Mouse (Mus musculus) large intestine, adult 2 months (tissue): ENCODE data around the gene Atp4a. TPM values are rescaled to one million over a fixed set of nuclear protein-coding genes. Genes with fewer than 3 reads are reported as not detected.
"Not testable (repeated sequence)": the region's sequence is repeated elsewhere in the genome, so short reads cannot be mapped to it uniquely, and the experiment has no call there.

Experiments
- DNase-seq: peaks from one replicate; pipeline ENCODE4 v3.0.0-alpha.2; 2012; ENCODE audit warnings: low read depth, low spot score
- WGBS: fragments of 180-500 bp; shearing (Covaris S2); methylation state at CpG from one replicate; pipeline ENCODE4 v1.1.7; 2018; 5-methylcytosine and 5-hydroxymethylcytosine counted together
- polyA plus RNA-seq: library from polyadenylated mRNA; depleted of rRNA; stranded (reverse); fragments of >200 nt; gene quantifications from 2 replicates; pipeline ENCODE4 v1.2.3, GENCODE M21; 2012

Gene Atp4a
- polyA plus RNA-seq, 1 experiment = 1.2 TPM

DNA sequence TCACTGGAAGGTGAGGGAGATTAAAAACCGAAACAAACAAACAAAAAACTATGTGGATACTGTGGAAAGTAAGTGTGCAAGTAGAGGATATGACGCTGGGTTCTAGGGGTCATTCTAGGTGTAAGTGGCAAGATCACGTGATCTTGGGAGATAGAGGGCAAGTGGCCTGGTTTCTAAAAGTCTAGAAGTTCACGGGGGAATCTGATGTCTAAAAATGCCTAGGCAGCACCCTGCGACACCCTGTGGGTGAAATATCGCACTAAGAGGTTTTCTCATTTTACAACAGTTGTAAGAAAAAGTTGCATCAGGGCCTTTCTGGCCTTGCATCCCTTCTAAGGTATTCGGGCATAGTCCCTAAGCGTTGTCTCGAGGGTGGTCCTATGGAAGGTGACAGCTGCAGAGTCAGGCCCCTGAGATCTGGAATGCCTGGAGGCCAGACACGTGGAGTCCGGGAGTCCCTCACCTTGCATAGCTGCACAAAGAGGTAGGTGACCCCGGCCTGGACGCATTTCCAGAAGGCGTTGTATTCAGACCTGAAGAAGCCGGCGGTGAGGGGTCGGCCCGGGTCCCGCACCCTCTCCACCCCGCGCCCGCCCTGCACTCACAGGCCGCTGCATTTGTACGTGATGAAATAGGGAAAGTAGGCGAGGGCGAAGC, 16.9 kb downstream of the Atp4a start:
- WGBS = 3% methylated on average over 26 of the region's 26 CpGs
- no peak for DNase-seq

DNA sequence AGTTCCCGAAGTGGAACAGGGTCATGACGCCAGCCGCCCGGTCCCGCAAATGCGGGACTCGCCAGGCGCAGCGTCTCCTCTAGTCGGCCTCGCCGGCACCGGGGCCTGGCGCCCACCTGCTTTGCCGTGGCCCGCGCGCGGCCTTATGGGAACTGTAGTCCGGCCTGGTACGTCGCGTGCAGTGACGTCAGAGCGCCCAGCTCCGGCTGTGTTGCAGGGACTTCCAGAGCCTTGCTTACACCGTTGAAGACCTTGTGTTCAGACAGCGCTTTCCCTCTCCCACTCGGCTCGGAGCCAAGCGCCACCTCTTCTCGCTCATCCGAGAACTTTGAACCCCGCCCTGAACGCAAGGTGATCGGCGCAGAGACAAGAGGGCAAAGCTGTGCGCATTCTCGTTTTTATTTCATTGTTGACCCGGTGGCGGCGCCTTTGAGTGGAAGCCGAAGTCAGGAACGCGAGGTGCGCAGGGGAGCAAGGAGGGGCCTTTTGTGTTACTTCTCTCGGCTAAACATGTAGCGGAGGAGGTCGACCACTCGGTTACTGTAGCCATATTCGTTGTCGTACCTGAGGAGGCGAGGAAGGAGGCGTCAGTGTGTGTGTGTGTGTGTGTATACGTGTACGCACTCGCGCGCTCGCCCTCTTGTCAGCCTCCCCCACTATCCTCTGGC, 17.5 kb downstream of the Atp4a start, which contains the start of gene Tmem147:
TSS of gene Tmem147 (minus strand) at position 145 of the 668 bp plus-strand sequence.
- peak; percentile 97 for DNase-seq
- WGBS = under 1% methylated on average over 60 of the region's 60 CpGs

DNA sequence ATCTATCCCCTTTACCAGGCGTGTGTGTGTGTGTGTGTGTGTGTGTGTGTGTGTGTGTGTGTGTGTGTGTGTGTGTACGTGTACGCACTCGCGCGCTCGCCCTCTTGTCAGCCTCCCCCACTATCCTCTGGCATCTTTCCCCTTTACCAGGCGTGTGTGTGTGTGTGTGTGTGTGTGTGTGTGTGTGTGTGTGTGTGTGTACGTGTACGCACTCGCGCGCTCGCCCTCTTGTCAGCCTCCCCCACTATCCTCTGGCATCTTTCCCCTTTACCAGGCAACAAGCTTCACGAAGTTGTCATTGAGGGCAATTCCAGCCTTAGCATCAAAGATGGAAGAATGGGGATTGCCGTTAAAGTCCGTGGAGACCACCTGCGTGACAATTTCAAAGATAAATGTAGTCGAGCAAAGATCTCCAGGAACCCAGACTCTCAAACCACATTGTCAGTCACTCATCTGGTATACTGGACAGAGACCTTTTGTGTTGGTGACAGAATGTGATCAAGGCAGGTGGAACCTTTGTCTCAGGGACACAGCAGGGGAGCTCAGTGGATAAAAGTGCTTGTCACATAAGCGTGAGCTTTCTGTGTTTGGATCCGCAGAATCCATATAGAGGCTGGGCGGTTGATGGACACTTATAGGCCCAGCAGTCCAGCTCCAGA, 18.2 kb downstream of the Atp4a start:
- DNase-seq = not testable (repeated sequence)
- 14% methylated on average over 21 of the region's 22 CpGs for WGBS

DNA sequence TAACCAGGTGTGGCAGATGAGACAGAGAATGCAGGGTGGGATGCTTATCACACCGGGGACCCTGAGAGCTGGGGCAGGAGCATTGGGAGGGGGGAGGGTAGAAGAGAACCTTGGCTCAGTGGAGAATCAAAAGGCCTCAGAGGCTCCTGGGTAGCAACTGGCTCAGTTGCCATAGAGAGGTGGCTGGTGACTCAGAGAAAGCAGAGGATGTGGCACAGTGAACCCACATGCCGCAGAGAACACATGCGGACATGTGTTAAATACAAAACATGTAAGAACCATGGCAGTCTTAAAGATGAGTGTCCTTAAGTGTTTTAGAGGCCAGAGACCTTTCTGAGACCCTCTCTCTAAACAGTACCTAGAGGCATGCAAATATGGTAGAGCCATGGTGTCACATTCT, 24.2 kb downstream of the Atp4a start:
- WGBS = 89% methylated on average over 3 of the region's 3 CpGs
- DNase-seq = no peak

DNA sequence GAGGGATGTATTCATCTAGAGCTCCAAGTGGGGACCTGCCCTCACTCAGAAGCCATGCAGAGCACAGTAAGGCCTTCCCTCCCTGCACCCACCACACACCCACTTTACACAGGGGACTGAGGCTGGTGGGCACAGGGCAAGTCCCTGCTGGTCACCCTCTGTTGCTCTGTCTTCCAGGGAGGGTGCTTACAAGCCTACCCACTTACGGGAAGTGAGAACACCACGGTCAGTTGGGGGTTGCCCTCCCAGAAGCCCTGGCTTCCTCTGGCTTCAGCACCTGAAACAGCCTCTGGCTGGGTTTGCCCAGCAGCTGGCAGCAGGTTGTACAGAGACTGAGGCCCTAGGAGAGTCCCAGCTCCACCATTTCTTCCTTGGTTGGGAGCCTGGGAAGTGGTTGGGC, 30.6 kb downstream of the Atp4a start:
- DNase-seq = not testable (repeated sequence)
- WGBS = 86% methylated on average over 2 of the region's 2 CpGs

- DNase-seq = not testable (repeated sequence)
- 92% methylated on average over 4 of the region's 4 CpGs for WGBS
Observed at GRCm38 (mm10) chr7:30743617-30744016, 31.6 kb downstream of the Atp4a start, which contains the start of gene Gapdhs. Gene Gapdhs, minus strand, starts transcription at chr7:30743681.

DNA sequence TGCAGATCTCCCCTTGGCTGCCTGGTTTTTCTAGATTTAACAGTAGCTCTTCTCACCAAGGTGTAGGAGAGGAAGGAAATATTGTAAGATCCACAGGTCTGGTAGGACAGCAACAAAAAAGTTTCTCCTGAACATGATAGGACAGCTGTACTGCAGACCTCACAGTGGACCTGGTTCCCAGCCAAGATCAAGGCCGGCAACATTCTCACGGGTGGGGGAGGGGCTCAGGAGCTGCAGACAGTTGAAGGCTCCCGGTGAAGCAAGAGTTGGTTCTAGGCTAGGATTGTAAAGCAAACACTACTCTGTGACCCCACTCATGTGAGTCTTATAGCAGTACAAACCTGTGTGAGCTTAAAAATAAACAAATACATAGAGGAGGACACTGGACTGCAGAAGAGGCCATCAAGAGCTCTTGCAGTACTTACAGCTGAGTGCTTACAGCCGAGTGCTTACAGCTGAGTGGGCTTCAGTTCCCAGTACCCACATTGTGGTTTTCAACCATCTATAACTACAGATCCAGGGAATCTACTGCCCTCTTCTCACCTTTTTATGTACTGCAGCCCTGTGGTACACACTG, 32.1 kb downstream of the Atp4a start:
- DNase-seq = no peak
- WGBS = 20% methylated on average over 4 of the region's 4 CpGs

- WGBS = 87% methylated on average over 7 of the region's 7 CpGs
- DNase-seq = no peak
Observed at GRCm38 (mm10) chr7:30747525-30748204, 35.7 kb downstream of the Atp4a start.

GRCm38 (mm10) chr7:30749824-30750606, 38.0 kb downstream of the Atp4a start:
- 54% methylated on average over 13 of the region's 13 CpGs for WGBS
- no peak for DNase-seq

DNA sequence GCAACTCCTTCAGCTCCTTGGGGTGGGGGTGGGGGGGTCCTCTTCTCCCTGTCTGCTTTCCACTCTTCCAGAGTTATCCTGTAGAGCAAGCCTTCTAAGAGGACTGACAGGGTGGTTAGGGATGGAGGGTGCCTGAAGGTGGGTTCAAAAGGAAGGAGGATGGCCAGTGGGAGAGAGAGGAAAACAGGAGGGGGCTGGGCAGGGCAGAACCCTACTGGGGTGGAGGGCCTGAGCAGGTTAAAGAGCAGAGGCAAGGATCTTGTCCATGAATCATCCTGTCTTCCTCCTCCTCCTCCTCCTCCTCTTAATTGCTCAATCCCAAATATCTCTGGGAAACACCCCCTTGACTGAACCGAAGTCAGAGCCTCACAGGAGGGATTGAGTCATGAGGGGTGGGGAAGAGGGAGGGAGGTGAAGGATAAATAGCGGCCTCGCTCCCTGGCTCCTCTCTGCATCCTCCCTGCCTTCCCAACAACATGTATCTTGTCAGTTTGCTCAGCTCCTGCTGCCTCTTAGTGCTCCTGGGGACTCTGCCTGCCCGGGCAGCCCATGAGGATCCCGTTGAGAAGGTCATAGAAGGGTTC, 39.2 kb downstream of the Atp4a start, which contains the start of gene Sbsn:
TSS of gene Sbsn (plus strand) at position 386 of the 584 bp plus-strand sequence.
- 64% methylated on average over 5 of the region's 5 CpGs for WGBS
- DNase-seq = no peak

DNA sequence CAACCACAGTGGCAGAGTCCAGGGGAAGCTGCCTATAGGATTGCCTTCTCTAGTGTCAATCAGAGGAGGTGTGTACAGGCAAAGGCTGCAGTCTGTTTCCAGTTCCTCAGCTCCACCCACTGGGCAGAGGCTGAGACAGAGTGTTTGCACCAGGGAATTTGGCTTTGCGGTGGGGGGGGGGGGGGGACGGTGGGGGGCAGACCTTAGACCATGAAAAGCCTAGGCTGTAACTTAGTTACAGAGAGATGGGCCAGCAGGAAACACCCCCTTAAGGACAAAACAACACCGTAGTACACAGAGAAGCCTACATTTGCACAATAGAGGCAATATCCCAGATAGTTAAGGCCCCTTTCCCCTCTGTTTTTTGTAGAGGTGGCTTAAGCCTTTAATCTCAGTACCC, 45.0 kb downstream of the Atp4a start:
- no peak for DNase-seq
- 87% methylated on average over 2 of the region's 3 CpGs for WGBS

DNA sequence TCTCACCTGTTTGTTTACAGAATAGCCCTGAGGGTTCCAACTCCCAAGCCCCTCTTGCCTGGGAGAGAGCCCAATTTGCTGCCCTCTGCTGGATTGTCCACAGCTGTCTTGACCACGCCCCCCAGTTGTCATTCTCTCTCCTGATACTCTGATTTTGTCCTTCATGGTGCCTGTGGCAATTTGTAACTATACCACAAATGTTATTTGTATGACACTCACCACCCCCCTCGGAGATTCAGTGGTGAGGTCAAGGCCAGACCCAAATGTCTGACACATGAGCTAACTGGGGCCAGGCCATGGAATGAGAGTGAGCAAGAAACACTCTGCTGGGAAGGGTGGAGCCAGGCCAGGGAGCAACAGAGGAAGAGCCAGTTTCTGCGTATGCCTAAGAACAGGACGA, 46.8 kb downstream of the Atp4a start:
- 13% methylated on average over 4 of the region's 4 CpGs for WGBS
- DNase-seq = no peak

DNA sequence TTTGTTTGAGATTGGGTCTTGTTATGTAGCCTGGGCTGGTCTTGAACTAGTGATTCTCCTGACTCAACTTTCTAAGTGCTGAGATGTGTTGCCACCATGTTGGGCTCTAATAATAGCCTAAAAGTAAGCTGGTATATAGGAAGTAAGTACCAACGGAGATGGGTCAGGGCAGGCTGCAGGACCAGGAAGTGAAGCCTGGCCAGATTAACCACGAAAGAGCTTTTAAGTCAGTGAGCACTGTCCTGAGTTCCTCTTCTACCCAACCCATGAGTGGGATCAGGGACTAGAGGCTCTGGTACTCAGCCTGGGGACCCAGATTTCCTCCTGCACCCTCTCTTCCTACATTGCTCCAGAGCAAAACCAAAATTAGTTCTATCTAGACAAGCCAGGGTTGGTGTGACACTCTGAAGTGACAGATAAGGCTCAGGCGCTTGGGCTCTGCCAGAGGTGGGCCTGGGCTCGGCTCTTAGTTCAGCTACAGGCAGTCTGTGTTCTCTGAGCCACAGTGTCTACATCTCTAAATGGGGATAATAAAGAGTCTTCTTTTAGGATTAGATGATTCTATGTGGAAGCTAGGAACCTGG, 49.9 kb downstream of the Atp4a start:
- WGBS = 74% methylated on average over 4 of the region's 4 CpGs
- no peak for DNase-seq

GRCm38 (mm10) chr7:30763456-30763855, 51.4 kb downstream of the Atp4a start, which contains the start of gene Dmkn:
Gene Dmkn, plus strand, starts transcription at chr7:30763756.
- no peak for DNase-seq
- 47% methylated on average over 5 of the region's 5 CpGs for WGBS

DNA sequence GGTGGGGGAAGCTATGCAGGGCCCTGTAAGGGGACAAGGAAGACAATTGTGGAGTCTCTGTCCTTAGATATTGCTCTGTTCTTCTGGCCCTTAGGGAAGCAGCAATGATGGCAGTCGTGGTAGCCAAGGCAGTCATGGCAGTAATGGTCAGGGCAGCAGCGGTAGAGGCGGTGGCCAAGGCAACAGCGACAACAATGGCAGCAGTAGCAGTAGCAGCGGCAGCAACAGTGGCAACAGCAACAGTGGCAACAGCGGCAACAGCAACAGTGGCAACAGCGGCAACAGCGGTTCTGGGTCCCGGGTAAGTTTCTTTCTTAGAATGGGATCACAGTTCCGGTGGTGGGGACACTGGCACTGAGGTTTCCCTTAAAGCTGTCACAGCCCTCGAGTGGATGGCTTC, 53.2 kb downstream of the Atp4a start:
- DNase-seq = no peak
- 56% methylated on average over 11 of the region's 11 CpGs for WGBS

DNA sequence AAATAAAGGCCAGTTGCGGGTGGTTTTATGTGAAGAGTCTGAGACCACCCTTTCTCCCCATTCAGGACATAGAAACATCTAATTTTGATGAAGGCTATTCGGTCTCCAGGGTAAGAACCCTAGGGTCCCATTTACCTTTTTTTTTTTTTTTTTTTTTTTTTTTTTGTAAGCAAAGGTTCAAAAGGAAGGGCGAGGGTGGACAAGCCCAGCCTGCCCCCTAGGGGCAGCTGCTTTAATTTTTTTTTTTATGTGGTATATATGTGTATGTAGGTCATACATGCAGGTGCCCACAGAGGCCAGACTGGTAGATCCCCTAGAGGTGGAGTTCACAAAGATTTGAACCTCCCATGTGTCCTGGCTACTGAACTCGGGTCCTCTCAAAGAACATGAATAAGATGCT, 54.4 kb downstream of the Atp4a start:
- 90% methylated on average over 4 of the region's 4 CpGs for WGBS
- DNase-seq = no peak

DNA sequence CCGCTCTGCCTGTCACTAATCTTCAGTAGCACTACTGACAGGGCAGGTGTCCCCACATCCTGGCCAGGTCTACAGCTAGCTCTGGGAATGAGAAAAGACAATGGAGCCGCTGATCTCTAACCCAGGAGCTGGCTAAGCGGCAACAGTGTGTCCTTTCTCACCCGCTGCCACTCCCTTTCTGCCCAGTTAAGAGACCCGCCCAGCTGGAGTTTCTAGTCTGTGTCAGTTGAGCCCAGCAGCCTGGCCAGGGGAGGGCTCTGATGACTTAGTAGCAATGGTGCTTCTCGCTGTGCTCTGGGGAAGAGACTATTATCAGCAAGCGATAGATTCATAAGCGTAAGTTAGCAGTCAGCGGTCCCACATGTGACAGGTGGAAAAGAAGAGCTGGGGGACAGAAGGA, 57.2 kb downstream of the Atp4a start:
- 11% methylated on average over 9 of the region's 9 CpGs for WGBS
- peak; percentile 43 for DNase-seq
